Mouse (Mus musculus): ENCODE measurements around the gene Dlgap1.

Dlgap1 gene

GRCm38 (mm10) chr17:70864645-70865044 lies 895.8 kb downstream of the Dlgap1 start:
- no peak for DNase-seq (ENCODE audit: low spot score in 2 of 2)

GRCm38 (mm10) chr17:70865060-70865604 lies 896.3 kb downstream of the Dlgap1 start:
- no peak for DNase-seq (ENCODE audit: low spot score in 2 of 2)

DNA sequence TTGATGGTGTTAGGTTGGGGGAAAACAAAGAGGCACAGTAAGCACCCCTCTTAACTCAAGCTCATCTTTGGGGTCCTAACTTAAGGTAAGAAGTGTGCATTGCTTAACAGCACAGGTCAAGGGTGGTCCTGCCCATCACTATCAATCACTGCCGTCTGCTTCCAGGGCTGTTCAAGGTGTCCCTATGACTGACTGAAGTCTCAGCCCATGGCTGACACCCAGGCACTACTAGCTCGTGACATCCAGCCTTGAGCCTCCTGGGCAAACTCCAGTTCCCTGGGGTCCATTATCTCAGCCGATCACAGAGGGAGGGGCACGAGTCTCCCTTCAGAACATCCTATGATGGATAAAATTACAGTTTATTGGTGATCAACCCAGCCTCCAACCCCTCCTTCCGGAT lies 897.2 kb downstream of the Dlgap1 start:
- no peak for DNase-seq (ENCODE audit: low spot score in 2 of 2)

DNA sequence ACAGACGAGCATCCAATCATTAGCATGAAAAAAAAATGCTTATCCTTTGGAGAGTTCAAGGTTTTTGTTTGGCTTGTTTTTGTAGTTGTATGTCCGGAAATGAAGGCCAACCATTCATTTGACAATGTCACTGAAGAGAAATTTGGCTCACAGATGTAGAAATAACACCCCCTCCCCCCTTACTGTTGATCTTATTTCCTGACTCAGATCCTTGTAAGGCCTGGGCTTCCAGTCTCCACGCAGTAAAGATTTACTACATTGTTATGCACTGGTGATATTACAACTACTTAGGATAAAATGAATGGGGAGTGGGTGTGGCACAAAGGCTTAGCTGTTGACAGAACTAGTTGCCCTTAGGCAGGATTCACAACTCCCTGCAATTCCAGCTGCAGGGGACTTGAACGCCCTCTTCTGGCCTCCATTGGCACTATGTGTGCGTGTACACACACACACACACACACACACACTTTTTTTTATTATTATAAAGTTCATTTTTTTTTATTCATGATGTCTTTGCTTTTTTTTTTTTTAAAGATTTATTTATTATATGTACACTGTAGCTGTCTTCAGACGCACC lies 897.8 kb downstream of the Dlgap1 start:
- no peak for DNase-seq (ENCODE audit: low spot score in 2 of 2)

GRCm38 (mm10) chr17:70868577-70869229 lies 899.8 kb downstream of the Dlgap1 start:
- DNase-seq (ENCODE audit: low spot score in 2 of 2), result no peak

DNA sequence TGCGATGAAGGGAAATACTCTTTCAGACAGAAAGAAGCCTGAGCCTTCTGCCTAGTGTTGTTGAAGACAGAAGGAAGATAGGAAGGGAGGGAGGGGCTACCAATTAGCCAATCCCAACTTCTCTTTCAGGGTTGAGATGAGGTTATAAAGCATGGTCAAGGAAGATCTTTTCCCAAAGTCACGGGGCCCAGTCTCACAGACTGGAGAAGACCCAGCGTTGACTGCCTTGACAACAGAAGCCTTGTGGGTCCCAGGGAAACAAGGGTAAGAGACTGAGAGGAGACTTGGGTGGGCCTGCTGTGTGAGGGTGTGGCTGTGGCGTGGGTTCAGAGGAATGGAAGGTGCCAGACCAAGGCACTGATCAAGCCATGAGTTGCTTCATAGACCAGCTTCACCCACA lies 901.7 kb downstream of the Dlgap1 start:
- DNase-seq (ENCODE audit: low spot score in 2 of 2), result no peak
